Mouse (Mus musculus): ENCODE results near the gene Bmp8a.

- TF ChIP-seq POLR2A (IDR thresholded peaks at IDR 0.05; ENCODE audit: insufficient read depth, low read length) = no peak
- no peak for TF ChIP-seq CTCF (IDR thresholded peaks at IDR 0.05; ENCODE audit: low read depth, low read length)
Measured at GRCm38 (mm10) chr4:123383173-123383572, 40.1 kb upstream of the Bmp8a start.
